Mouse (Mus musculus): ENCODE measurements at regions not wholly inside any gene's neighbourhood (a gene's known extent, or its start where the extent isn't known, plus 50 kb on each side); places are given as distances from the start of the nearest gene placed in this dataset.

- H3K9me3 ChIP-seq (ENCODE audit: control insufficient read depth, low read length), result no peaks in the 10 kb centered on the region
- WGBS, result 50% methylated on average over 3 of the region's 3 CpGs
- no peak overlapping the region for H3K9ac ChIP-seq (ENCODE audit: low read length)
- H3K27me3 ChIP-seq (ENCODE audit: control insufficient read depth, insufficient read depth, low read depth, low read length), result no peaks in the 10 kb centered on the region
- H3K4me3 ChIP-seq (ENCODE audit: low read length), result no peak overlapping the region
- no peak for ATAC-seq (ENCODE audit: low read depth)
- H3K27ac ChIP-seq (ENCODE audit: low read length), result no peak overlapping the region
- H3K4me2 ChIP-seq (ENCODE audit: low read depth, low read length), result no peak overlapping the region
- no peaks in the 10 kb centered on the region for H3K36me3 ChIP-seq (ENCODE audit: control insufficient read depth, insufficient read depth, low read length)
- H3K4me1 ChIP-seq (replicated peaks; ENCODE audit: control insufficient read depth, insufficient read depth, low read length), result no peaks in the 10 kb centered on the region
Measured at GRCm38 (mm10) chr19:6625574-6625973, 82.7 kb upstream of the Slc22a12 start.

- Histone ChIP-seq H3K4me1 (replicated peaks; ENCODE audit: control insufficient read depth, insufficient read depth, low read length) (no peaks in the 10 kb centered on the region), H3K4me3 (ENCODE audit: low read length) (no peak overlapping the region), H3K27ac (ENCODE audit: low read length) (no peak overlapping the region), H3K36me3 (ENCODE audit: control insufficient read depth, insufficient read depth, low read length) (no peaks in the 10 kb centered on the region), H3K9ac (ENCODE audit: low read length) (no peak overlapping the region), H3K27me3 (ENCODE audit: control insufficient read depth, insufficient read depth, low read depth, low read length) (no peaks in the 10 kb centered on the region), H3K4me2 (ENCODE audit: low read depth, low read length) (no peak overlapping the region), H3K9me3 (ENCODE audit: control insufficient read depth, low read length) (peaks cover 3% of the 10 kb centered on the region; the same call in 1 of the 2 replicates)
- 76% methylated on average over 6 of the region's 6 CpGs for WGBS
- no peak for ATAC-seq (ENCODE audit: low read depth)
Measured at GRCm38 (mm10) chr19:6621023-6621422, 78.2 kb upstream of the Slc22a12 start.

DNA sequence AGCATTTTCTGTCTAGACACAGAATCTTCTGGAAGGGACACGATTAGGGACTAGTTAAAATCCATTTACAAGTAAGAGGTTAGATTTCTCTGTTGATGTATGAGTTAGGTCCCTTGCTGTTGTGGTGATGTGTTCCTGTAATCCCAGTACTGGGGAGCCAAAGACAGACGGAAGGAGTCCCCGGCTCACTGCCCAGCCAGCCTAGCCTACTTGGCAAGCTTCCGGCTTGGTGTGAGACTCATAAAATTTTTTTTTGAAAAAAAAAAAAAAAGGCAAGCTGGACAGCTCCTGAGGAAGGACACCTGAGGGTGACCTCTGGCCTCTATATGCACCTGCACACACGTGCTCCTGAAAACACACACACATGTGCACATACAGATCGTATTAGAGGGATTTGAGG is 76.7 kb upstream of the Slc22a12 start:
- WGBS, result 81% methylated on average over 6 of the region's 6 CpGs
- Histone ChIP-seq H3K4me1 (replicated peaks; ENCODE audit: control insufficient read depth, insufficient read depth, low read length) (no peaks in the 10 kb centered on the region), H3K27me3 (ENCODE audit: control insufficient read depth, insufficient read depth, low read depth, low read length) (no peaks in the 10 kb centered on the region)

DNA sequence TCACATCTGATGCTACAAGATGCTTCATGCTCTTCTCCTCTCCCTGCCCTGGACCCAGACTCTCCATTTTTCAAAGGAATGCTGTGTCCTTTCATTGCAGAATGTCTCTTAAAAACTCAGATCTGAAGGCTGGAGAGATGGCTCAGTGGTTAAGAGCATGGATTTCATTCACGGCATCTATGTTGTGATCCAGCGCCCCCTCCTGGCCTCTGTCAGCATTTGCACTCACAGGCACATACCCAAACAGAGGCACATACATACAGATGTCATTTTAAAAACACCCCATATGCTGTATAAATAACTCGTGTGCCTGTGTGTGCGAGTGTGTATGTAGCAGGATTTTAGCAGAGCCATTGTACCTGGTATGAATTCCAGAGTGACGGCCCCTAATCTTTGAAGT is 73.8 kb upstream of the Slc22a12 start:
- Histone ChIP-seq H3K9me3 (ENCODE audit: control insufficient read depth, low read length) (peaks cover 3% of the 10 kb centered on the region; the same call in 1 of the 2 replicates), H3K36me3 (ENCODE audit: control insufficient read depth, insufficient read depth, low read length) (no peaks in the 10 kb centered on the region), H3K27me3 (ENCODE audit: control insufficient read depth, insufficient read depth, low read depth, low read length) (no peaks in the 10 kb centered on the region), H3K4me1 (replicated peaks; ENCODE audit: control insufficient read depth, insufficient read depth, low read length) (no peaks in the 10 kb centered on the region), H3K27ac (ENCODE audit: low read length) (no peak overlapping the region), H3K4me3 (ENCODE audit: low read length) (no peak overlapping the region), H3K9ac (ENCODE audit: low read length) (no peak overlapping the region), H3K4me2 (ENCODE audit: low read depth, low read length) (no peak overlapping the region)
- WGBS, result 77% methylated on average over 5 of the region's 5 CpGs
- ATAC-seq (ENCODE audit: low read depth), result no peak

More for the DNA sequence above, 76.7 kb upstream of the Slc22a12 start:
- Histone ChIP-seq H3K9me3 (ENCODE audit: control insufficient read depth, low read length) (peaks cover 3% of the 10 kb centered on the region; the same call in 1 of the 2 replicates), H3K36me3 (ENCODE audit: control insufficient read depth, insufficient read depth, low read length) (no peaks in the 10 kb centered on the region), H3K27ac (ENCODE audit: low read length) (no peak overlapping the region), H3K9ac (ENCODE audit: low read length) (no peak overlapping the region), H3K4me2 (ENCODE audit: low read depth, low read length) (no peak overlapping the region), H3K4me3 (ENCODE audit: low read length) (no peak overlapping the region)
- ATAC-seq (ENCODE audit: low read depth), result no peak

DNA sequence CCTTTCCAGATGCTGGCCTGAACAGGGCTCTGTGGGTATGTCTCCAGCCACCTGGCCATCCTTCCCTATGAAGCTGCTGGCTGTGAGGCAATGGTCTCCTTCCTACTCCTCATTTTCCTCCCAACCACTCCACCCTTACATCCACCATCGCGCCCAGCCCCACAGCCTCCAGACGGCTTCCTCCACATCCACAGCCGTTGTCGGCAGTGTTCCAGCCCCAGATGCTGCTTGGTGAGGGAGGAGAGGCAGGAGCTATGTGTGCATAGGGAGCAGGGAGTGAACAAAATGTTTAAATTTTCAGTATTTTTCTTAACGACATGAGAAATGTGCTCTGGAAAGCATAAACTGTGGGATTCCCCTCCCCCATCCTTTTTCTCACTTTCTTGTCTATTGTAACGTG is 69.6 kb upstream of the Slc22a12 start:
- H3K36me3 ChIP-seq (ENCODE audit: control insufficient read depth, insufficient read depth, low read length), result no peaks in the 10 kb centered on the region
- H3K27ac ChIP-seq (ENCODE audit: low read length), result no peak overlapping the region
- WGBS, result 52% methylated on average over 7 of the region's 7 CpGs
- H3K4me2 ChIP-seq (ENCODE audit: low read depth, low read length), result no peak overlapping the region
- H3K27me3 ChIP-seq (ENCODE audit: control insufficient read depth, insufficient read depth, low read depth, low read length), result no peaks in the 10 kb centered on the region
- H3K4me1 ChIP-seq (replicated peaks; ENCODE audit: control insufficient read depth, insufficient read depth, low read length), result no peaks in the 10 kb centered on the region
- no peak overlapping the region for H3K4me3 ChIP-seq (ENCODE audit: low read length)
- no peak overlapping the region for H3K9ac ChIP-seq (ENCODE audit: low read length)
- H3K9me3 ChIP-seq (ENCODE audit: control insufficient read depth, low read length), result peaks cover 3% of the 10 kb centered on the region; the same call in 1 of the 2 replicates
- ATAC-seq (ENCODE audit: low read depth), result no peak

GRCm38 (mm10) chr19:6611921-6612320 is 69.1 kb upstream of the Slc22a12 start:
- H3K27ac ChIP-seq (ENCODE audit: low read length), result no peak overlapping the region
- 78% methylated on average over 5 of the region's 5 CpGs for WGBS
- no peak for ATAC-seq (ENCODE audit: low read depth)
- no peaks in the 10 kb centered on the region for H3K27me3 ChIP-seq (ENCODE audit: control insufficient read depth, insufficient read depth, low read depth, low read length)
- no peaks in the 10 kb centered on the region for H3K4me1 ChIP-seq (replicated peaks; ENCODE audit: control insufficient read depth, insufficient read depth, low read length)
- no peaks in the 10 kb centered on the region for H3K36me3 ChIP-seq (ENCODE audit: control insufficient read depth, insufficient read depth, low read length)
- no peak overlapping the region for H3K4me3 ChIP-seq (ENCODE audit: low read length)
- no peak overlapping the region for H3K4me2 ChIP-seq (ENCODE audit: low read depth, low read length)
- H3K9ac ChIP-seq (ENCODE audit: low read length), result no peak overlapping the region
- peaks cover 3% of the 10 kb centered on the region; the same call in 1 of the 2 replicates for H3K9me3 ChIP-seq (ENCODE audit: control insufficient read depth, low read length)

DNA sequence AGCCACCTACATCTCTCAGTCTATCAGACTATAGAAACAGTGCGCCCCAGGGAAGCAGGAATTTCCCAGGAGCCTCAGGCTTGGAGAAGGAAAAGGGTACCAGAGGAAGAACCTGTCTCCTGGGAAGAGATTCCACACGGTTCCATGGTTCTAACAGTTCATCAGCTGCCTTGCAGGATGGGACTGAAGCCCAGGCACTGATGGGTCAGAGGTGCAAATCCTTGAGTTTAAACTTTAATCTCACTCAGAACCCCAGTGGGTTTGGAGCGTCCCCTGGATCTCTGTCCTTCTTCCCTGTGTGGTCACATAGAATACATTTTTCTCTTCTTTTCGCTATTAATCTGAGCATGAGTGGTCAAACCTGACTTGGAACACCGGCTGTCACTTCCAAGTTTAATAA is 67.9 kb upstream of the Slc22a12 start:
- H3K27ac ChIP-seq (ENCODE audit: low read length), result no peak overlapping the region
- ATAC-seq (ENCODE audit: low read depth), result no peak
- WGBS, result 51% methylated on average over 5 of the region's 5 CpGs
- no peak overlapping the region for H3K4me3 ChIP-seq (ENCODE audit: low read length)
- no peaks in the 10 kb centered on the region for H3K27me3 ChIP-seq (ENCODE audit: control insufficient read depth, insufficient read depth, low read depth, low read length)
- no peaks in the 10 kb centered on the region for H3K36me3 ChIP-seq (ENCODE audit: control insufficient read depth, insufficient read depth, low read length)
- no peak overlapping the region for H3K9ac ChIP-seq (ENCODE audit: low read length)
- no peaks in the 10 kb centered on the region for H3K4me1 ChIP-seq (replicated peaks; ENCODE audit: control insufficient read depth, insufficient read depth, low read length)
- H3K4me2 ChIP-seq (ENCODE audit: low read depth, low read length), result no peak overlapping the region
- H3K9me3 ChIP-seq (ENCODE audit: control insufficient read depth, low read length), result no peaks in the 10 kb centered on the region

DNA sequence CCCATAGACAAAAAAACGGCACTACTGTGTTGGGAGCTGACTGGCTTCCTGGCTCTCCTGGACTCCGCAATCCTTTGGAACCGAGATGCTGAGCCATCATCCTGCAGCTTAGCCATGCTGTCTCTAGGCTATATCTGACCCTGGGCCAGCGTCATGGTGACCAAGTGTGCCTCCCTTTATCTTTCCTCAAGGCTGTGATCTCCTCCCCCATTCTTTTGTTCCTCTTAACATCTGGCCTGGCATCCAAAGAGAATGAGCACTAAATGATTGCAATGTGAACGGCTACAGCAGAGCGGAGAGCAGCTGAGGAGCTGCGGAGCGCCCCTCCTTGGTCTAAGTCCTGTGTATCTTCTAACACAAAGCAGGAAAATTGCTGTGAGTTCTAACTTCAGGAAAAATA is 67.2 kb upstream of the Slc22a12 start:
- H3K27me3 ChIP-seq (ENCODE audit: control insufficient read depth, insufficient read depth, low read depth, low read length), result no peaks in the 10 kb centered on the region
- no peak overlapping the region for H3K9ac ChIP-seq (ENCODE audit: low read length)
- H3K27ac ChIP-seq (ENCODE audit: low read length), result no peak overlapping the region
- no peak overlapping the region for H3K4me3 ChIP-seq (ENCODE audit: low read length)
- no peaks in the 10 kb centered on the region for H3K36me3 ChIP-seq (ENCODE audit: control insufficient read depth, insufficient read depth, low read length)
- ATAC-seq (ENCODE audit: low read depth), result no peak
- no peaks in the 10 kb centered on the region for H3K4me1 ChIP-seq (replicated peaks; ENCODE audit: control insufficient read depth, insufficient read depth, low read length)
- WGBS, result 55% methylated on average over 8 of the region's 8 CpGs
- no peak overlapping the region for H3K4me2 ChIP-seq (ENCODE audit: low read depth, low read length)
- no peaks in the 10 kb centered on the region for H3K9me3 ChIP-seq (ENCODE audit: control insufficient read depth, low read length)

DNA sequence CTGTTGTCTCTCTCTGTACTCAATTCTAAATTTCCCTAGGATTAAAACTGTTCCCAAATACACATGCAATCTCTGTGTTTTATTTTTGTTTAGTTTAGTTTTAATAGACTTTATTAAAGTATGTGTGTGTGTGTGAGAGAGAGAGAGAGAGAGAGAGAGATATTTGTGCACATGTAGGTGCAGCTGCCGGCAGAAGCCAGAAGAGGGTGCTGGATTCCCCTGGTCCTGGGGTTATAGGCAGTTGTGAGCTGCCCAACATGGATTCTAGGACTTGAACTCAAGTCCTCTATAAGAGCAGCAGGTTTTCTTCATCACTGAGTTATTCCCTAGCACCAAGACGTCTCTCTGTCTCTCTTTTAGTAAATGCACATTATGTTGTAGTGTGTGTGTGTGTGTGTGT is 64.7 kb upstream of the Slc22a12 start:
- no peak for ATAC-seq (ENCODE audit: low read depth)
- H3K9ac ChIP-seq (ENCODE audit: low read length), result no peak overlapping the region
- no peaks in the 10 kb centered on the region for H3K4me1 ChIP-seq (replicated peaks; ENCODE audit: control insufficient read depth, insufficient read depth, low read length)
- H3K27ac ChIP-seq (ENCODE audit: low read length), result no peak overlapping the region
- 68% methylated on average over 2 of the region's 2 CpGs for WGBS
- H3K36me3 ChIP-seq (ENCODE audit: control insufficient read depth, insufficient read depth, low read length), result no peaks in the 10 kb centered on the region
- no peaks in the 10 kb centered on the region for H3K27me3 ChIP-seq (ENCODE audit: control insufficient read depth, insufficient read depth, low read depth, low read length)
- no peak overlapping the region for H3K4me2 ChIP-seq (ENCODE audit: low read depth, low read length)
- H3K4me3 ChIP-seq (ENCODE audit: low read length), result no peak overlapping the region
- no peaks in the 10 kb centered on the region for H3K9me3 ChIP-seq (ENCODE audit: control insufficient read depth, low read length)

DNA sequence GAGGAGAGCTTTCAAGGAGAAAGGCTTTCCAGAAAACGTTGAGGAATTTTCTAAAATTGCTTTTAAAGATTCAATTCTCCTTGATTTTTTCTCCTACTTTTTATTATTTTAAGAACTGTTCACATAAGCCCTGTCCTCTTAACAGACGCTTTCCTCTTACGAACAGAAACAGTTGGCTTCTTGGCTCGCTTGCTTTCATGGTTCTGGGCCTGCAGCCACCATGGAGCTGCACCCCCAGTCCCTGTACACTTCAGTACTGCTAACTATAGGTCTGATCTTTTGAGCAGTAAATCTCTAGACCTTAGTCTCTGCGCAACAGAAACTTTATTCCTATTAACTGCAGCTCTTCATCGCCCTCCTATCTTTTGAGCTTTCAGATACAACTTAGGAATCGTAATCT is 63.8 kb upstream of the Slc22a12 start:
- 69% methylated on average over 7 of the region's 7 CpGs for WGBS
- no peaks in the 10 kb centered on the region for H3K4me1 ChIP-seq (replicated peaks; ENCODE audit: control insufficient read depth, insufficient read depth, low read length)
- ATAC-seq (ENCODE audit: low read depth), result no peak

More for the DNA sequence above, 63.8 kb upstream of the Slc22a12 start:
- Histone ChIP-seq H3K36me3 (ENCODE audit: control insufficient read depth, insufficient read depth, low read length) (no peaks in the 10 kb centered on the region), H3K27ac (ENCODE audit: low read length) (no peak overlapping the region), H3K9ac (ENCODE audit: low read length) (no peak overlapping the region), H3K27me3 (ENCODE audit: control insufficient read depth, insufficient read depth, low read depth, low read length) (no peaks in the 10 kb centered on the region), H3K9me3 (ENCODE audit: control insufficient read depth, low read length) (no peaks in the 10 kb centered on the region), H3K4me2 (ENCODE audit: low read depth, low read length) (no peak overlapping the region), H3K4me3 (ENCODE audit: low read length) (no peak overlapping the region)
